Mouse (Mus musculus): ENCODE measurements around the gene Asb10.

DNA sequence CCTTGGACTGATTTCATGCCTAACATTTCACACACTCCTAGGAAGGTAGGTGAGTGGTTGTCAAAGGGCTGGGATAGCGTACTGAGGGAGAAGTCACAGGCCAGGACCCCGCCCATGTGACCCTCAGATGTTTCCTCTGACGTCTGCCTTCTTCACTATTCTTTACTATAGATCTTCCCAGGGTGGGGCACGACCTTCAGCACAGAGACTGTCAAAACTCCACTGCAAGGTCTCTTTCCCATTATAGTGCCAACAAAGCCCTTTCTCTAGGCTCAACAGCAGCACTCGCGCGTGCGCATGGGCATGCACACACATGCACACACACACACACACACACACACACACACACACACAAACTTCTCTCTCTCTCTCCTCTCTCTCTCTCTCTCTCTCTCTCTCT, 17.0 kb downstream of the Asb10 start:
- TF ChIP-seq UBTF (IDR thresholded peaks at IDR 0.05; ENCODE audit: borderline replicate concordance, insufficient read depth, low read depth, low read length) (no peak), CTCF (IDR thresholded peaks at IDR 0.05 in 2 of 3, conservative IDR thresholded peaks at IDR 0.05 in 1 of 3; ENCODE audit: control insufficient read depth in 1 of 3, insufficient read depth in 1 of 3, low read depth in 2 of 3, low read length in 3 of 3, poor library complexity in 1 of 3, severe bottlenecking in 1 of 3) (no peak), MAFK (IDR thresholded peaks at IDR 0.05; ENCODE audit: borderline replicate concordance, low read depth, low read length) (no peak), EP300 (IDR thresholded peaks at IDR 0.05; ENCODE audit: low read depth in 1 of 2, low read length in 2 of 2) (no peak), POLR2A (IDR thresholded peaks at IDR 0.05; ENCODE audit: control insufficient read depth in 1 of 2, insufficient read depth in 1 of 2, low read depth in 1 of 2, low read length in 2 of 2, poor library complexity in 1 of 2) (no peak)
